Mouse (Mus musculus) heart, postnatal 0 days (tissue): ENCODE data around the gene Hoxa6.

ENCODE experiments used
- CTCF ChIP-seq: IDR thresholded peaks from 2 replicates; pipeline ENCODE4 v1.5.1; 2016; ENCODE audit warnings: antibody characterized with exemption, control low read depth, low read depth
- EP300 ChIP-seq: IDR thresholded peaks from 2 replicates; pipeline ENCODE4 v1.6.1; 2016; ENCODE audit warnings: antibody characterized with exemption, low read depth

- TF ChIP-seq CTCF (no peak), EP300 (no peak)
These were observed 41.3 kb upstream of the Hoxa6 start for GRCm38 (mm10) chr6:52249826-52250225.
